Mouse (Mus musculus) heart, adult 2 months (tissue): ENCODE measurements around the gene Pex16.

ENCODE experiments used
- CTCF ChIP-seq: fragments of 200-600 bp; IDR thresholded peaks from 2 replicates; pipeline ENCODE4 v1.8.1; 2022; ENCODE audit warnings: antibody characterized with exemption, mild to moderate bottlenecking, moderate library complexity
- EP300 ChIP-seq: fragments of 200-500 bp; IDR thresholded peaks from 2 replicates; pipeline ENCODE4 v1.6.1; 2011; ENCODE audit warnings: low read depth, low read length, control low read depth; ENCODE audit not compliant: insufficient read depth

- no peak for TF ChIP-seq CTCF
- no peak for TF ChIP-seq EP300
These were observed 9.6 kb downstream of the Pex16 start for GRCm38 (mm10) chr2:92384101-92384500.
